Mouse (Mus musculus) liver, adult 10 weeks (tissue): ENCODE measurements around the gene Stx7. TPM values are rescaled to one million over a fixed set of nuclear protein-coding genes. Genes with fewer than 3 reads are reported as not detected.

Source experiments
- polyA plus RNA-seq: library from polyadenylated mRNA; stranded (reverse); fragments of 350-450 nt; fragmentation: Illumina TruSeq; extraction: RNeasy Lipid Tissue Mini Kit (QIAGEN cat#74804); gene quantifications from one replicate; pipeline ENCODE4 v1.2.3, GENCODE M21; 2014; ENCODE audit warnings: low read depth, low replicate concordance

Gene Stx7
- polyA plus RNA-seq = 36.6 TPM

GRCm38 (mm10) chr10:24149135-24149781, at the start of gene Stx7:
Gene Stx7, plus strand, starts transcription at chr10:24149302.

GRCm38 (mm10) chr10:24101812-24102211, 47.3 kb upstream of the Stx7 start, which contains the start of gene Taar8c:
Gene Taar8c, minus strand, starts transcription at chr10:24101912.

GRCm38 (mm10) chr10:24109434-24109833, 39.7 kb upstream of the Stx7 start, which contains the start of gene Taar9:
Gene Taar9, minus strand, starts transcription at chr10:24109534.

GRCm38 (mm10) chr10:24223449-24224143, 74.5 kb downstream of the Stx7 start, which contains the start of gene Moxd1:
Gene Moxd1, plus strand, starts transcription at chr10:24223517.

Other genes with a start within 250 kb of the Stx7 start
- not detected for gene Taar1, start 228.9 kb upstream of the Stx7 start, polyA plus RNA-seq
- not detected for gene Taar2, start 210.7 kb upstream of the Stx7 start, polyA plus RNA-seq
- gene Taar3, start 199.7 kb upstream of the Stx7 start, polyA plus RNA-seq = not detected
- gene Taar4, start 188.8 kb upstream of the Stx7 start, polyA plus RNA-seq = not detected
- not detected for gene Taar5, start 178.6 kb upstream of the Stx7 start, polyA plus RNA-seq
- gene Taar6, start 163.7 kb upstream of the Stx7 start, polyA plus RNA-seq = not detected
- gene Taar7a, start 155.8 kb upstream of the Stx7 start, polyA plus RNA-seq = not detected
- gene Taar7b, start 149.4 kb upstream of the Stx7 start, polyA plus RNA-seq = not detected
- gene Taar7d, start 122.1 kb upstream of the Stx7 start, polyA plus RNA-seq = not detected
- gene Taar7e, start 111.7 kb upstream of the Stx7 start, polyA plus RNA-seq = not detected
- not detected for gene Taar7f, start 99.8 kb upstream of the Stx7 start, polyA plus RNA-seq
- not detected for gene Taar8a, start 72.8 kb upstream of the Stx7 start, polyA plus RNA-seq
- not detected for gene Taar8b, start 57.0 kb upstream of the Stx7 start, polyA plus RNA-seq
- gene Taar8c, start 47.4 kb upstream of the Stx7 start, polyA plus RNA-seq = not detected
- gene Taar9, start 39.8 kb upstream of the Stx7 start, polyA plus RNA-seq = not detected
- not detected for gene Moxd1, start 74.2 kb downstream of the Stx7 start, polyA plus RNA-seq